Mouse (Mus musculus) neural tube, embryonic 15.5 days (tissue): ENCODE measurements at regions not wholly inside any gene's neighbourhood (a gene's known extent, or its start where the extent isn't known, plus 50 kb on each side); places are given as distances from the start of the nearest gene placed in this dataset.

Source experiments
- ATAC-seq: fragments of 200-750 bp; cut with Nextera tagmentation; 2 replicates; pipeline ENCODE4 v1.8.0; 2017; ENCODE audit warnings: mild to moderate bottlenecking, moderate TSS enrichment, moderate library complexity; ENCODE audit not compliant: low FRiP score
- H3K27ac ChIP-seq: fragments of 300-500 bp; sonication (generic); replicated peaks from 2 replicates; pipeline ENCODE4 v1.5.1; 2015; ENCODE audit warnings: mild to moderate bottlenecking, inconsistent platforms
- H3K27me3 ChIP-seq: fragments of 300-500 bp; sonication (generic); replicated peaks from 2 replicates; pipeline ENCODE4 v1.6.1; 2015; ENCODE audit warnings: inconsistent platforms
- H3K36me3 ChIP-seq: fragments of 300-500 bp; sonication (generic); 2 replicates; pipeline ENCODE4 v1.6.1; 2015; ENCODE audit warnings: inconsistent platforms
- H3K4me1 ChIP-seq: fragments of 300-500 bp; sonication (generic); 2 replicates; pipeline ENCODE4 v1.6.1; 2015; ENCODE audit warnings: inconsistent platforms
- H3K4me2 ChIP-seq: fragments of 300-500 bp; sonication (generic); 2 replicates; pipeline ENCODE4 v1.6.1; 2015; ENCODE audit warnings: inconsistent platforms, mild to moderate bottlenecking, moderate library complexity
- H3K4me3 ChIP-seq: fragments of 300-500 bp; sonication (generic); replicated peaks from 2 replicates; pipeline ENCODE4 v1.5.1; 2015; ENCODE audit warnings: mild to moderate bottlenecking, inconsistent platforms
- H3K9ac ChIP-seq: fragments of 300-500 bp; sonication (generic); replicated peaks from 2 replicates; pipeline ENCODE4 v1.6.1; 2015; ENCODE audit warnings: mild to moderate bottlenecking, inconsistent platforms
- H3K9me3 ChIP-seq: fragments of 300-500 bp; sonication (generic); replicated peaks from 2 replicates; pipeline ENCODE4 v1.6.1; 2016; ENCODE audit warnings: inconsistent platforms
- WGBS: fragments of 180-500 bp; shearing (Covaris S2); methylation state at CpG from one replicate; pipeline ENCODE4 v1.1.7; 2015; ENCODE audit warnings: mixed read lengths; 5-methylcytosine and 5-hydroxymethylcytosine counted together

GRCm38 (mm10) chr13:59251252-59252006, 333.6 kb downstream of the Agtpbp1 start:
- H3K4me2 ChIP-seq = peak overlapping the region; percentile 17; the same call in 1 of the 2 replicates
- peak; percentile 76 for ATAC-seq

DNA sequence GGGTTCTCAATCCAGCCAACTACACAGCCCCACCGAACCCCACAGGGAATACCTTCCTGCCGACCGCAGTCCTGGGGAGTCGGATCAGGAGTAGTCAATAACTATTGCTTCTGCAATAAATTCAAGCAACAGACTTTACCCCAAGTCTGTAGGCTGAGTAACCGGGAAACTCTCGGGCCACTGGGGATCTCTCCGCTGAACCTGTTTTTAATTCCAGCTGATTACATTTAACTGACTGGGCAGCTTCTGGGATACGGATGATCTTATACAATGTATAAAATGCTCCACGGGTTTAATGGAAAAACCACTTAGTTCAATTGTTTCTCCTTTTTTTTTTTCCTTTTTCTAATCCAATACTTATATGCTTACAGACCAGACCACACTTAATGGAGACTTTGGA, 336.6 kb downstream of the Agtpbp1 start:
- no peak for ATAC-seq
- H3K27ac ChIP-seq = no peak overlapping the region
- no peak overlapping the region for H3K9ac ChIP-seq
- H3K36me3 ChIP-seq = no peaks in the 10 kb centered on the region
- H3K4me1 ChIP-seq = peaks cover 20% of the 10 kb centered on the region
- no peak overlapping the region for H3K4me2 ChIP-seq
- H3K9me3 ChIP-seq = no peaks in the 10 kb centered on the region
- H3K27me3 ChIP-seq = no peaks in the 10 kb centered on the region
- 66% methylated on average over 9 of the region's 9 CpGs for WGBS
- no peak overlapping the region for H3K4me3 ChIP-seq

More at GRCm38 (mm10) chr13:59251252-59252006, 333.6 kb downstream of the Agtpbp1 start:
- Histone ChIP-seq H3K27me3 (no peaks in the 10 kb centered on the region), H3K27ac (peak overlapping the region; percentile 63), H3K36me3 (no peaks in the 10 kb centered on the region), H3K4me3 (no peak overlapping the region), H3K9ac (no peak overlapping the region), H3K9me3 (no peaks in the 10 kb centered on the region), H3K4me1 (peaks cover 36% of the 10 kb centered on the region)
- WGBS = 42% methylated on average over 12 of the region's 12 CpGs

DNA sequence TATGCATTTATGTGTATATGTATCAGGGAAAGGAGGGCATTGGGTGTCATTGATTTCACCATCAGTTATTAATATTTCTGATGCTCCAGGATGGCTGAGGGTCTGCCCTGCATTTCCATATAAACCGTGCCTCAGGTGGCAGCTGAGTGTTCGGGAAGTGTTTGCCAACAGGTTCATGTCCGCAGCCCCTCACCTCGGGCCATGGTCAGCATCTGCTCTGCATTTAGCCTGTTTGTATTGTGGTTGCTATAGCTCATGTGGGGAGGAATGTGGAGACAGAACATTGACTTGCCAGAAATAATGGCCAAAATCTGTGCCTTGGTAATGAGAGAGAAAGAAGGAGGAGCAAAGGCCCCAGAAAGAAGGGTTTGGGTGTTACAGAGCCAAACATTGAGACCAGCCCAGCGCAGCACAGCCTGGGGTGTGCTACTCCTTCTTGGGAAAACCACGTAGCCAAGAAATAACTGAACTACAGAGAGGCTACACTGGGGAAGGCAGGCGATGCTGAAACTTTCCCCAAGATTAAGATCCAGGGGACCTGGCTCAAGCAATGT, 338.0 kb downstream of the Agtpbp1 start:
- ATAC-seq = no peak
- Histone ChIP-seq H3K4me2 (no peak overlapping the region), H3K27me3 (no peaks in the 10 kb centered on the region), H3K36me3 (no peaks in the 10 kb centered on the region), H3K4me1 (peaks cover 16% of the 10 kb centered on the region), H3K4me3 (no peak overlapping the region), H3K27ac (no peak overlapping the region), H3K9me3 (no peaks in the 10 kb centered on the region), H3K9ac (no peak overlapping the region)
- whole genome bisulfite sequencing = 86% methylated on average over 7 of the region's 7 CpGs

GRCm38 (mm10) chr13:59246070-59246469, 339.0 kb downstream of the Agtpbp1 start:
- no peaks in the 10 kb centered on the region for H3K9me3 ChIP-seq
- H3K4me1 ChIP-seq = peaks cover 7% of the 10 kb centered on the region
- no peaks in the 10 kb centered on the region for H3K27me3 ChIP-seq
- ATAC-seq = no peak
- H3K27ac ChIP-seq = no peak overlapping the region
- WGBS = 64% methylated on average over 6 of the region's 6 CpGs
- no peak overlapping the region for H3K9ac ChIP-seq
- no peak overlapping the region for H3K4me2 ChIP-seq
- no peak overlapping the region for H3K4me3 ChIP-seq
- no peaks in the 10 kb centered on the region for H3K36me3 ChIP-seq

DNA sequence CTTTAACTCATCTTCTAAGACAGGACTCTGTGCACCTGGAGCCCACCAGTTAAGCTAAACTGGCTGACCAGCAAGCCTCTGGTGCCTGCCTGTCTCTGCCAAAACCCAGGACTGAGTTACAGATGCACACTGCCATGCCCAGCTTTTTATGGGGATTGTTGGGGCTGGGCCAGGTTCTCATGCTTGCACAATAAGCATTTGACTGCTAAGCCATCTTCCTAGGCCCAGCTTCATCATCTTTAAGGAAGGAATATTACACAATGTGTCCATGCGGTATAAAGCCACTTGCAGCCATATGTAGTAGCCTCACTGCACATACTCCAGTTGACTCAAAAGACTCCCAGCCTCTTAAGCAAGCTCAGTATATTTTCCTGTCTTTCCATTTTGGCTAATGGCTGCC, 340.4 kb downstream of the Agtpbp1 start:
- Histone ChIP-seq H3K27ac (no peak overlapping the region), H3K4me2 (no peak overlapping the region), H3K4me3 (no peak overlapping the region), H3K4me1 (peaks cover 6% of the 10 kb centered on the region; the same call in 1 of the 2 replicates), H3K9ac (no peak overlapping the region), H3K27me3 (no peaks in the 10 kb centered on the region), H3K36me3 (no peaks in the 10 kb centered on the region), H3K9me3 (no peaks in the 10 kb centered on the region)
- WGBS = 89% methylated on average over 1 of the region's 1 CpGs
- no peak for ATAC-seq

DNA sequence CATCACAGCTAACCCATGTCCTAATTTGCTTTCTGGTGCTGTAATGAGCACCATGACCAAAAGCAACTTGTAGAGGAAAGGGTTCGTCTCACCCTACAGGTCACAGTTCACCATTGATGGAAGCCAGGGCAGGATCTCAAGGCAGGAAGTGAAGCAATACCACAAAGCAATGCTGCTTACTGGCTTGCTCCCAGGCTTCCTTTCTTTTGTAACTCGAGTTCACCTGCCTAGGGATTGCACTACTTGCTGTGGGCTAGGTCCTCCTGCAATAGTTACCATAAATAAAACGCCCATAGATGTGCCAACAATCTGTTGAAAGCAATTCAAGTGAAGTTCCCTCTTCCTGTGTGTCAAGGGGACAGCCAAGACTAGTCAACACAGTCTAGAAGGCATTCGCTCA, 342.4 kb downstream of the Agtpbp1 start:
- no peak overlapping the region for H3K27ac ChIP-seq
- no peak for ATAC-seq
- no peaks in the 10 kb centered on the region for H3K27me3 ChIP-seq
- no peak overlapping the region for H3K4me3 ChIP-seq
- 0 out of 2 replicates have a peak, but pooled peaks cover 7% of the 10 kb centered on the region for H3K4me1 ChIP-seq
- no peak overlapping the region for H3K9ac ChIP-seq
- 75% methylated on average over 4 of the region's 4 CpGs for WGBS
- no peaks in the 10 kb centered on the region for H3K36me3 ChIP-seq
- H3K4me2 ChIP-seq = no peak overlapping the region
- no peaks in the 10 kb centered on the region for H3K9me3 ChIP-seq

GRCm38 (mm10) chr13:59238696-59239095, 346.3 kb downstream of the Agtpbp1 start:
- ATAC-seq = no peak
- no peaks in the 10 kb centered on the region for H3K27me3 ChIP-seq
- no peak overlapping the region for H3K9ac ChIP-seq
- H3K4me2 ChIP-seq = no peak overlapping the region
- H3K27ac ChIP-seq = no peak overlapping the region
- H3K9me3 ChIP-seq = no peaks in the 10 kb centered on the region
- H3K4me1 ChIP-seq = 0 out of 2 replicates have a peak, but pooled peaks cover 3% of the 10 kb centered on the region
- no peak overlapping the region for H3K4me3 ChIP-seq
- WGBS = 47% methylated on average over 1 of the region's 1 CpGs
- no peaks in the 10 kb centered on the region for H3K36me3 ChIP-seq

DNA sequence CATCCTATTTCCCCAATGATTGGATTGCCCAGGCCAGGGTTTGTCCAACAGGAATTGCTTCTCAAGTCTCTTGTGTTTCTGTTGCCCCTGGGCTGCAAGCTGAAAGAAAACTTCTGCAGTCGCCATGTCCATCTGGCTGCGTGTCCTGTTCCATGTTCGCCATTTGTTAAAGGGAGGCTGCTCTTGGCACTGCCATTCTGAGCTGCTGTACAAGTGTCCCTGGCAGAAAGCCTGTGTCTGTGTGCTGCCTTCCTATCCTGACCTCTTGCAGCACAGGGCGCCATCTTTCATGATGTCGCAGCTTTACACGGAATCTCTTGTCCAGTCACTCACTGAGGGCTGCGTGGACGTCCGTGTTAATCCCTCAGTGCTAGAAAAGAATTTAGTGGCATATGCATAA, 349.2 kb downstream of the Agtpbp1 start:
- no peak for ATAC-seq
- Histone ChIP-seq H3K9me3 (no peaks in the 10 kb centered on the region), H3K4me1 (0 out of 2 replicates have a peak, but pooled peaks cover 3% of the 10 kb centered on the region), H3K27me3 (no peaks in the 10 kb centered on the region), H3K4me3 (no peak overlapping the region), H3K27ac (no peak overlapping the region), H3K36me3 (no peaks in the 10 kb centered on the region), H3K9ac (no peak overlapping the region), H3K4me2 (no peak overlapping the region)
- WGBS = 81% methylated on average over 9 of the region's 9 CpGs

GRCm38 (mm10) chr13:59229111-59229541, 355.9 kb downstream of the Agtpbp1 start:
- Histone ChIP-seq H3K4me3 (no peak overlapping the region), H3K4me2 (no peak overlapping the region), H3K36me3 (no peaks in the 10 kb centered on the region), H3K4me1 (peaks cover 4% of the 10 kb centered on the region; the same call in 1 of the 2 replicates), H3K27ac (no peak overlapping the region), H3K27me3 (no peaks in the 10 kb centered on the region), H3K9ac (no peak overlapping the region), H3K9me3 (no peaks in the 10 kb centered on the region)
- no peak for ATAC-seq
- WGBS = 94% methylated on average over 6 of the region's 6 CpGs

GRCm38 (mm10) chr13:59228059-59228830, 356.8 kb downstream of the Agtpbp1 start:
- Histone ChIP-seq H3K4me3 (no peak overlapping the region), H3K9ac (no peak overlapping the region), H3K27me3 (no peaks in the 10 kb centered on the region), H3K36me3 (no peaks in the 10 kb centered on the region), H3K27ac (no peak overlapping the region), H3K4me2 (no peak overlapping the region), H3K4me1 (peaks cover 4% of the 10 kb centered on the region; the same call in 1 of the 2 replicates), H3K9me3 (no peaks in the 10 kb centered on the region)
- no peak for ATAC-seq
- WGBS = 63% methylated on average over 12 of the region's 12 CpGs

DNA sequence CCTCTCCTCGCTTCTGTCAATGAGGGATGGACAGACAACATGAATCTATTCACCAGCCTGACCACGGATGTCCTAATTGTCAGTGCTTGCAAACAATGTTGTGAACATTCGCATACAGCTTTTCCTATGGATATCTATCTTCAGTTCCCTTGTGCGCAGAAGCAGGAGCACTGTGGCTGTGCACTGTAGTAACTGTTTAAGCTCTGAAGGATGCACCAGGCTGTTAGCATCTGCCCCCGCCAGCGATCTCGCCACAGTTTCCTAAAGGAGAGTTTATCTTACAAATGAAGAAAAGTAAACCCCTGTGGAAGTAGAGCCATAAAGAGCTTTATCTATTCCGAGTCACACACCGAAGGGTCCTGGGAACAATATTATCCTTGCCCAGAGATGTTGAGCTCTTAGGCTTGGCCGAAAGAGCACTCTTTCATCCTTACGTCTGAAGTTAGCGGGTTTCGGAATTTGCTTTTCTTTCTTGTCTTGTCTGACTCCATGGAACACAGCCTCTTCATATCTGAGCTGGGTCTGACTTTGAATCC, 357.4 kb downstream of the Agtpbp1 start:
- Histone ChIP-seq H3K4me2 (no peak overlapping the region), H3K9me3 (no peaks in the 10 kb centered on the region), H3K9ac (no peak overlapping the region), H3K27me3 (no peaks in the 10 kb centered on the region), H3K27ac (no peak overlapping the region), H3K4me1 (peaks cover 4% of the 10 kb centered on the region; the same call in 1 of the 2 replicates), H3K36me3 (no peaks in the 10 kb centered on the region), H3K4me3 (no peak overlapping the region)
- no peak for ATAC-seq
- 84% methylated on average over 13 of the region's 13 CpGs for WGBS
